Mouse (Mus musculus): ENCODE data around the gene Slc9a6.

Gene Slc9a6

DNA sequence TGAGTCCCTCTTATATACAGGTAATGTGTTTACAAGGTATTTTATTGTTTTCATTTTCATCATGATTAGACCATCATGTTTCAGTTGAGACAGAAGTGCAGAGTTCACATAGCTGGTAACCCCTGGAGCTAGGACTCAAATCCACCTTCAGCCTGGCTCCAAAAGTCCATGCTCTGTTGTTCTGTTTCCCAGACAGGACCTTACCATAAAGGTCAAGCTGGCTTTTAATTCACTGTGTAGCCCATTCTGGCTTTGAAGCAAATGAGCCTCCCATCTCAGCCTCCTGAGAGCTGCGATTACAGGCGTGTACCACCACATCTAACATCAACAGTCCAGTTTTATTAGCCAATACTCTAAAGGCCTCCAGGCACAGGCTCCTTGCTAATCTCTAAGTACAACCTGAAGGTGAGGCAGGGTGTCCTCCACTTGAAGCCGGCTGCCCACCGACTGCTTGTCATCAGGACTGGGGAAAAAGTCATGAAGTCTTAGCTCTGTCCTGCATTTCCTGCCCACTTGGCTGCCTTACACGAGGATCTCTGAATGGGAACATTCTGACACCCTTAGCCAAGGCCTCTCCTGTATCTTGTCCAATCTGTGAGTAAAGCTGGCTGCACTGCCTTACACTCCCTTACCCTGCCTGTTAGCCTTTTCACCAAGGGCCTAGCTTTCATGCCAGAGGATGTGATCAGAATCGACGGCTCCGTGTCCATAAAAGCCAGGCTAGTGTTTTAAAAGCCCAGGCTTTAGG lies 55.8 kb downstream of the Slc9a6 start:
- DNase-seq (ENCODE audit: low read depth, low spot score) = no peak

DNA sequence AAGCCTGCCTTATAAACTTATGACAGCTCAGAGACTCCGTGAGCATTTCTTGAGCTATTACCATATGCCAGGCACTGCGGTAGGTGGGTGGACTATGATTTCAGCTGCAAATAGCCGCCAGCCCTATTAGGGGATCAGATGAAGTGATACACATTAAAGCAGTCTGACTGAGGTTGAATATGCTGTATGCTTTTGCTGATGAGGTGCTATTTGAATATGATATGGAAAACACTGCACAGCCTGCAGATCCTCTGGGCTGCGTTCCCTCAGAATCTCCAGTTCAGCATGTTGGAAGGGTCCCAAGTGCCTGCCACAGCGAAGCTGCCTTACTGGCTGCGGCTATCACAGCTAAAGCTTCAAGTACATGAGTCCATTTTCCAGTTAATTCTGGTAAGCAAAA lies 57.7 kb downstream of the Slc9a6 start:
- DNase-seq (ENCODE audit: low read depth, low spot score) = no peak

GRCm38 (mm10) chrX:56668051-56668450 lies 58.5 kb downstream of the Slc9a6 start:
- no peak for DNase-seq (ENCODE audit: low read depth, low spot score)

DNA sequence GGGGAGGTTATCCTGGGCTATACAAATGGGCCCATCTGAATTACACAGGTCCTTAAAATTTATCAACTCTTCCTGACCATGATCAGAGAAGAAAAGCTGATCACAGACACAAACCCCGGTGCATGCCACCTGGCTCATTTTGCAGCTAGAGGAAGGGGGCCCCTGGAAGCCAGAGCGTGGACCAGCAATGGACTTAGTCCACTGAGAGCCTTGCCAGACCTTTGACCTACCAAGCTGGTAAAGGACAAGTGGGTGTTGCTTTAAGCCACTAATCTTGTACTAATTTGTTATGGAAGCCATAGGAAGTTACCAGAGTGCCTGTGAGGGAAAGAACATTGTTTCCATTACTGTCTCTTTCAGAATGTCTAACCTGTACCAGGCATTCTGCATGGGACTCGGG lies 58.9 kb downstream of the Slc9a6 start:
- DNase-seq (ENCODE audit: low read depth, low spot score) = no peak

DNA sequence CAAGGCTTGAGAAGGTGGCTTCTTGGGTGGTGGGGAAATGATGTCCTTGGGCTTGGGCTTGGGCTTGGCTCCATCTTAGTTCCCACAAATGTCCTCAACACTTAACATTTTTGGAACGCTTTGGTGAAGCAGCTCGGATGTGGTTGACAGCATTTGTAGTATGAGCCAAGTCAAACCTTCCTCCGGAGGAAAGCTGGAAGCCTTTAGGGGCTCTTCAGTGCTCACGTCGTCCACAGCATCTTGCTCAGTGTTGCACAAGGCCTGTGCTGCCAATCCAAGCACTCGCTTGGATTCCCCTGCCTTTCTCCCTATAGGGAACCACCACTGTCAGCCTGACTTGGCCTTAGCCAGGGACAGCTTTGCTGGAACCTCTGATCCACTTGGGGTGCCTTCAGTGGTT lies 66.0 kb downstream of the Slc9a6 start:
- DNase-seq (ENCODE audit: low read depth, low spot score) = no peak

DNA sequence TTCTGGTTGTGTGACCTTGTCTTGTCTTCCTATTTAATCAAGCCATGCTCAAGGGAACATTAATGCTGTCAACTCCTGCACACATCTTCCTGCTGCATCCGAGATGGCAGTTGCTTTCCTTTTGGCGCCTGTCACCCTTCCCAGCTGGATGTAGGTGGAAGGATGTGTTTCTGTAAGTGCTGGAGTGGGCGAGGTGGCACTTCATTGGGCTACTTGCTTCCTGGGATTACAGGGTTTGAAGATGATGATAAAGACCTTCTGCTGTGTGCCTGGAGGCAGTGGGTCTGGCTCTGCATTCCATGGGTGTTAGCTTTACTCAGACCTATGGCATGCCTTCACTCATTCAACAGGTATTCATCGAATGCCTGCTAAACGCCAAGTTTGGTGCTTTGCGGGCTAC lies 68.2 kb downstream of the Slc9a6 start:
- no peak for DNase-seq (ENCODE audit: low read depth, low spot score)

- DNase-seq (ENCODE audit: low read depth, low spot score) = no peak
Observed at GRCm38 (mm10) chrX:56679066-56679465, 69.5 kb downstream of the Slc9a6 start.

DNA sequence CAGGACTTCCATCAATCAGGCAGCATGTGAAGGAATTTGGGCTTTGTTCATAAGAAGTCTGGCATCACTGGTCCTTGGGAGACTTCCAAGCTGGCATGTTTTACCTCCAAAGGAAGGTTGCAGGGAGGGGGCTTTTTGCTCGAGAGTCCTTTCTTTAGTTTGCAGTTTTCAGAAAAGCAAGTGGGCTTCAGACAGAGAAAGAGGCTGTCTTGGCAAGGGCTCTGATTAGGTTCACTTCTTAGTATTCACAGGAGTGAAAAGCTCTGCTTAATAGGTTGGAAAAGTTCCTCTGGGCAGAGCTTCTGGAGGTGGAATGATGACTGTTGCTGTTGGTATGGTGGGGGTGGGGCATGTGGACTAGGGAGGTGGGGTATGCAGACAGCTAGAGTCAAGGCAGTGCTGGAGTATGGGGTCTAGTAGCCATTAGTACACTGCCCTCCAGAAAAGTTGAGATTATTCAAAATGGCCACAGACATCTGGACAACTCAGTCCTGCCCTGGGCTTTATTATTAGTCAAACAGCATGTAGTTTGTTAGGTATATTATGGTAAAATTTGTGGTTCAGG lies 72.7 kb downstream of the Slc9a6 start:
- no peak for DNase-seq (ENCODE audit: low read depth, low spot score)

GRCm38 (mm10) chrX:56683521-56683920 lies 74.0 kb downstream of the Slc9a6 start:
- no peak for DNase-seq (ENCODE audit: low read depth, low spot score)

GRCm38 (mm10) chrX:56692554-56692953 lies 83.0 kb downstream of the Slc9a6 start:
- no peak for DNase-seq (ENCODE audit: low read depth, low spot score)

GRCm38 (mm10) chrX:56694539-56694938 lies 85.0 kb downstream of the Slc9a6 start:
- no peak for DNase-seq (ENCODE audit: low read depth, low spot score)

DNA sequence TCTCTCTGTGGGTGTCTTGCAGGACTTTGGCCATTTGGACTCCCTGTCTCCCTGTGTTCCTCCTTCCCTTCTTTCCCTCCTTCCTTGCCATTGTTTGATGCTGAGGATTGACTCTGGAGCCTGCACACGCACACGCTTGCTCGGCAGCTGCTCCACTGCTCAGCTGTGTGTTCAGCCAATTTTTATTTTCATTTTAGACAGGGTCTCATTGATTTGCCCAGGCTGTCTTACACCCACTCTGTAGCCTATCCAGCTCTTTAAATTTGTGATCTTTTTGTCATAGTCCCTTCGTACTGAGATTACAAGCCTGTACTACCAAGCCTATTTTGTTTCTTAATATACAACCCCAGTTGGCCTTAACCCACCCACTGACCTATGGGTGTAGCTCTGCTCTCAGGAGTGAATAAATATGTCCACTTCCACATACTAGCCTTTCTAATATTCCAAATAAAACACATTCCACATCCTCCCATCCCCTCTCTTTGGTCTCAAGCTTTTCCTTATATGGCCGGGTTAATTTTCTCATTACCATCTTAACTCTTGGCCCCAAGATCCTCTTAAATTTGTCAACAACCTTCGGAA lies 87.7 kb downstream of the Slc9a6 start:
- DNase-seq (ENCODE audit: low read depth, low spot score) = no peak

- DNase-seq (ENCODE audit: low read depth, low spot score) = no peak
Observed at GRCm38 (mm10) chrX:56697886-56698285, 88.3 kb downstream of the Slc9a6 start.

DNA sequence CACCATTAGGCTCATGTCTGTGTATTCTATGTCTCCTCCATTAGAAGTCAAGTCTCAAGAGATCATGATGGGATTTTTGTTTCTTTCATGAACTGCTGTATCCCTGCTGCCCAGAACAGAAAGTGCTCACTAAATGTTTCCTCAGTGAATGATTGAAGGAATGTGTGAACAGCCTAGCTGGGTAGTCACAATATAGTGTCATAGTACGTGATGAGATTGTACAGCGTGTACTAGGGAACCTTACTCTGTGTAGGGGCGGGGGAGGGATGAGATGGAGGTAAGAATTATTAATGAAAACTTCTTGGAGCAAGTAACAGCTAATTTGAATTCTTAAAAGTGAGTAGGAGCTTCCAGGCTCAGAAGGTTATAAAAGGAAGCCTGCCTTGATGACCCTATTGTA lies 91.7 kb downstream of the Slc9a6 start:
- DNase-seq (ENCODE audit: low read depth, low spot score) = no peak

DNA sequence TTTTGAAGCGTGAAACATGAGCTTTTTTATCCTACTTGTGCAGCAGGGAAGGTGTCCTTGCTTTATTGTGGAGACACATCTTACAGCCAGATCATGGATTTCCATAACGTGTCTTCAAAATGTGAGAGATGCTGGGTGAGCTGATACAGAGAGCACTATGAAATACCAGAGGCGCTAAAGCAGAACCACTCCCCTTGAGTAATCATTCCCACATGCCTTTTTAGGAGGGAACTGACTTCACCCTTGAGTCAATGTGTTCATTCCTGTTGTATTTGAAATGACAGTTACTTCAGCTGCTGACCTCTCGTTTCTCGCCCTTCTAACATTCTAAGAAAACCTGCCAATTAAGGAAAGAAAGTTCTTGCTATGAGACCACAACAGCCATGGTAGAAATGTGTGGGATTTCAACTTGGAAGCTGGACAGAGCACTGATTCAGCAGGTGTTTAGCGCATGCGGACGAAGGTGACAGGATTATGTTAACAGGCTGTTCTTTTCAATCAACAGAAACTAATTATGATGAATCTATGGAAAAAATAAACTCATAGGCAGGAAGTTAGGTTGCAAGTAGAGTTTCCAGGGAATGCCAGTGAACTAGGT lies 94.5 kb downstream of the Slc9a6 start:
- no peak for DNase-seq (ENCODE audit: low read depth, low spot score)

DNA sequence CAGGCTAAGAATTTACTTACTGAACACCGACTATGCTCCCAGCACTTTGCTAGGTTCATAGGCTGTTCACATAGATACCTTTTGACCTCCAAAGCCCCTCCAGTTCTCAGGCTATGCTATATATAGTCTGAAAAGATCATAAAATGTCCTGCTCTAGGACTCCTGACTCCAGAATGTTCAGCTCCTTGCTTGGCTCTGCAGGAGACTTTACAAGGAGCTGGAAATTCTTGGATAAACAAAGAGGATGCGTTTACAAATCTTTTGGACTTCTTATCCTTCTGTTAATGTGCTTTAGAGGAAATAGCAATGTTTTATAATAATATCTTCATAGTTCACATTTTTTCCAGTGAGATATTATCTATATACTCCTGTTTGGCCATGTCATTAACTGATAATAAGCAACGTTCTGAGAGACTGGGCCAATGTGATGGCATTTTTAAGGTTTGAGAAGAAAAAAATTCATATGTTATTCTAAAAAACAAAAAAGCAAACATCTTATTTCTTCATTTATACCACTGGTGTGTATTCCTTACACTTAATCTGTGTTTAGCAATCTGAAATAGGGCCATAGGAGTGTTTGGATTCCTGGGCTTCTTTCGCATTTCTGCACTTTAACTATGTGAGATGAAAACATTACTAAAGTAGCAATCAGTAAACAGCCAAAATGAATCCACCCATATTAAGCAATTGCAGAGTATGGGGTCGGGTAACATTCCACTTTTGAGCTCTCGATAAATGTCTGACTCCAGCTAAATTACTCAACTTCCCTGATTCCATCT lies 99.2 kb downstream of the Slc9a6 start:
- no peak for DNase-seq (ENCODE audit: low read depth, low spot score)

- no peak for DNase-seq (ENCODE audit: low read depth, low spot score)
Observed at GRCm38 (mm10) chrX:56710522-56710921, 101.0 kb downstream of the Slc9a6 start.

DNA sequence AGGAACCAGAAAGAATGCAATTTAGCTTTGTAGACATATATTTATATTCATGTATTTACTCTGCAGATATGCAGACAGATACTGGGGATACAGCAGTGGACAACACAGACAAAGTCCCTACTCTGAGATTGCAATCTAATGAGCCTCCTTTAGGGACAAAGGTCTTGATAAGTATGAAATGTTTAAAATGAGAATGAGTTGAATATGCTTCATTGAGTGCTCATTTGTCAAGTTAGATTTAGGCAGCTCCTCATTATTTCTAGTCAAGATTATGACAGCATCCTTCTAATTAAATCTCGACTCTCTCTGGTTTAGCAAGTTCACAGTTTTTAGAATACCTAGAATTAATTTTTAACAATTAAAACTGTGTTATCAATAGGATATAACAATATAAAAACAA lies 103.1 kb downstream of the Slc9a6 start:
- DNase-seq (ENCODE audit: low read depth, low spot score) = no peak

Data from embryo, embryonic 11.5 days (tissue).